Mouse (Mus musculus) forebrain, embryonic 16.5 days (tissue): Measurements from ENCODE around the gene Dcaf10. TPM values are rescaled to one million over a fixed set of nuclear protein-coding genes. Genes with fewer than 3 reads are reported as not detected.

Experiments
- ATAC-seq: fragments of 200-750 bp; cut with Nextera tagmentation; 2 replicates; pipeline ENCODE4 v1.8.0; 2017; ENCODE audit warnings: mild to moderate bottlenecking, moderate library complexity
- H3K27ac ChIP-seq: fragments of 300-500 bp; sonication (generic); 2 replicates; pipeline ENCODE4 v1.5.1; 2014; ENCODE audit warnings: low read length, control low read depth
- H3K27me3 ChIP-seq: fragments of 300-500 bp; sonication (generic); replicated peaks from 2 replicates; pipeline ENCODE4 v1.6.1; 2014; ENCODE audit warnings: low read length; ENCODE audit not compliant: control insufficient read depth, insufficient read depth
- H3K36me3 ChIP-seq: fragments of 300-500 bp; sonication (generic); 2 replicates; pipeline ENCODE4 v1.6.1; 2014; ENCODE audit not compliant: control insufficient read depth, insufficient read depth
- H3K4me1 ChIP-seq: fragments of 300-500 bp; sonication (generic); replicated peaks from 2 replicates; pipeline ENCODE4 v1.6.1; 2014; ENCODE audit warnings: low read length; ENCODE audit not compliant: control insufficient read depth, insufficient read depth
- H3K4me2 ChIP-seq: fragments of 300-500 bp; sonication (generic); 2 replicates; pipeline ENCODE4 v1.6.1; 2014; ENCODE audit warnings: mild to moderate bottlenecking, low read length, control low read depth
- H3K4me3 ChIP-seq: fragments of 300-500 bp; sonication (generic); replicated peaks from 2 replicates; pipeline ENCODE4 v1.5.1; 2014; ENCODE audit warnings: mild to moderate bottlenecking, low read length, control low read depth
- H3K9ac ChIP-seq: fragments of 300-500 bp; sonication (generic); replicated peaks from 2 replicates; pipeline ENCODE4 v1.6.1; 2014; ENCODE audit warnings: low read depth, low read length, control low read depth
- H3K9me3 ChIP-seq: fragments of 300-500 bp; sonication (generic); 2 replicates; pipeline ENCODE4 v1.6.1; 2016; ENCODE audit warnings: low read length; ENCODE audit not compliant: control insufficient read depth
- WGBS: fragments of 180-500 bp; shearing (Covaris S2); extraction: QIAGEN DNeasy Blood & Tissue Kit; methylation state at CpG from one replicate; pipeline ENCODE4 v1.1.7; 2014; 5-methylcytosine and 5-hydroxymethylcytosine counted together
- microRNA-seq: library from miRNA; unstranded; fragments of <30 nt; microRNA quantifications from one replicate; pipeline ENCODE4, GENCODE M21; 2017
- polyA plus RNA-seq: library from polyadenylated mRNA; unstranded; fragments of >200 nt; fragmentation: Nextera tagmentation; extraction: Ambion mirVana; gene quantifications from 2 replicates; pipeline ENCODE4 v1.2.1, GENCODE M21; 2015

Dcaf10 gene
- polyA plus RNA-seq, 1 experiment from 2014 or later: 7.1 TPM

DNA sequence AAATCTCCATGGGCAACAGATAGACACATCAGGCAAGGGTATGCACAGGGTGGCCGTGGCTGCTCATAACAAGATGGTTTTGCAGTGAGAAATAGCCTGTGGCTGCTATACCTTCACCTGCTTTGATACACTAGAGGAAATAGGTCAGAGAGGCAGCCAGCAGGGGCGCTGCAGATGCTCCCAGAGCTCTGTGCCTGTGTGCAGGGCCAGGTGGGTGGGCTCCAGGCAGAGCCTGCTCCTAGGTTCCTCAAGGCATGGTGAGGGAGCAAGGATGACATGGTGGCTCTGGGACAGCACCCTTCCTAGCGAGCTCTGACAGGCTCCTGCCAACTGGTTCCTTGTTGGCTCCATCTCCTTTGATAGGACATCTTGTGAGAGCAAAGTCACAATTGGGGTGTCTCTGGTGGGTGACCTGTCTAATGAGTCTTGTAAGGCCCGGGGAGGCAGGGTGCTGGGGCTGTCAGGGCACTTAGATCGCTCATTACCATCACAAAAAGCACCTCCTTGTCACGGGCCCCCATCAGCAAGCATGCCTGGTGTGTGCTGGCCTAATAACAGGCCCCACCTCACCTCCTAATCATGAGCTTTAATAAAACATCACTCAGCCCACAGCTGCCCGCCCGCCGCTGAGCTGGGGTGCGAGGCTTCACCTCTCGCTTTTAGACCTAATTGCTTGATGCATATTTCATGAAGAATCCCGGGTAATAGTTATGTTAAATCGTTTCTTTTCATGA, 85.0 kb downstream of the Dcaf10 start:
- H3K4me3 ChIP-seq: no peak overlapping the region
- no peak overlapping the region for H3K4me2 ChIP-seq
- peak; percentile 71 for ATAC-seq
- peaks cover 53% of the 10 kb centered on the region for H3K4me1 ChIP-seq
- H3K36me3 ChIP-seq: no peaks in the 10 kb centered on the region
- no peak overlapping the region for H3K9ac ChIP-seq
- H3K27ac ChIP-seq: peak overlapping the region; percentile 49
- H3K27me3 ChIP-seq: no peaks in the 10 kb centered on the region
- WGBS: 20% methylated on average over 13 of the region's 13 CpGs
- no peaks in the 10 kb centered on the region for H3K9me3 ChIP-seq

Small RNA genes lying within 50 kb of the gene (microRNA-seq; reads per million reads assigned to microRNA genes)
- gene Gm25692: not detected

Other genes starting within 250 kb of the Dcaf10 start
- gene Tomm5, start 234.0 kb upstream of the Dcaf10 start, polyA plus RNA-seq: 131 and 139 TPM in 2 replicates
- gene Frmpd1, start 157.2 kb upstream of the Dcaf10 start, polyA plus RNA-seq: 0.42 and 0.62 TPM in 2 replicates
- gene Trmt10b, start 45.0 kb upstream of the Dcaf10 start, polyA plus RNA-seq: 21.6 and 22.9 TPM in 2 replicates
- gene Exosc3, start 631 bp downstream of the Dcaf10 start, polyA plus RNA-seq: 45.7 and 46.8 TPM in 2 replicates
- gene Slc25a51, start 66.7 kb downstream of the Dcaf10 start, polyA plus RNA-seq: 84.5 and 84.7 TPM in 2 replicates
- gene Shb, start 190.4 kb downstream of the Dcaf10 start, polyA plus RNA-seq: 5.8 and 7.0 TPM in 2 replicates